Mouse (Mus musculus) CD4-positive, CD25-positive, alpha-beta regulatory T cell, adult 4 months (primary cell): ENCODE measurements around the gene Bnip2. TPM values are rescaled to one million over a fixed set of nuclear protein-coding genes. Genes with fewer than 3 reads are reported as not detected.

ENCODE experiments used
- ATAC-seq: one replicate; pipeline ENCODE4 v1.8.0; 2017
- polyA plus RNA-seq, 2 experiments: library from polyadenylated mRNA; unstranded; fragments of 100-300 nt; shearing (Covaris generic); gene quantifications; one replicate each; pipeline ENCODE4 v1.2.1; 2017

Bnip2 gene
- polyA plus RNA-seq, result 10 to 100 TPM; 36.3 to 37.1 TPM

GRCm38 (mm10) chr9:69989303-69990121 lies at the start of gene Bnip2:
Gene Bnip2 (plus strand): TSS chr9:69989466.
- peak; percentile 78 for ATAC-seq

- ATAC-seq, result peak; percentile 96
Measured at GRCm38 (mm10) chr9:69940839-69941490, 48.3 kb upstream of the Bnip2 start.

- ATAC-seq, result no peak
Measured at GRCm38 (mm10) chr9:69941556-69941955, 47.7 kb upstream of the Bnip2 start.

GRCm38 (mm10) chr9:69948964-69949363 lies 40.3 kb upstream of the Bnip2 start:
- peak; percentile 51 for ATAC-seq

GRCm38 (mm10) chr9:69949641-69950040 lies 39.6 kb upstream of the Bnip2 start:
- ATAC-seq, result no peak

GRCm38 (mm10) chr9:69961007-69961406 lies 28.3 kb upstream of the Bnip2 start:
- no peak for ATAC-seq

- ATAC-seq, result no peak
Measured at GRCm38 (mm10) chr9:69964370-69964769, 24.9 kb upstream of the Bnip2 start.

GRCm38 (mm10) chr9:69985526-69985925 lies 3.7 kb upstream of the Bnip2 start:
- ATAC-seq, result no peak

- no peak for ATAC-seq
Measured at GRCm38 (mm10) chr9:69986063-69986462, 3.2 kb upstream of the Bnip2 start.

- no peak for ATAC-seq
Measured at GRCm38 (mm10) chr9:69986571-69986970, 2.7 kb upstream of the Bnip2 start.

GRCm38 (mm10) chr9:69987579-69987978 lies 1.7 kb upstream of the Bnip2 start:
- peak; percentile 65 for ATAC-seq

GRCm38 (mm10) chr9:69988706-69989302 lies 462 bp upstream of the Bnip2 start:
- no peak for ATAC-seq

GRCm38 (mm10) chr9:69990346-69990745 lies 1.1 kb downstream of the Bnip2 start:
- ATAC-seq, result no peak

- ATAC-seq, result no peak
Measured at GRCm38 (mm10) chr9:69992841-69993277, 3.6 kb downstream of the Bnip2 start.

- no peak for ATAC-seq
Measured at GRCm38 (mm10) chr9:69993479-69993878, 4.2 kb downstream of the Bnip2 start.

- no peak for ATAC-seq
Measured at GRCm38 (mm10) chr9:69994547-69994946, 5.3 kb downstream of the Bnip2 start.

- ATAC-seq, result no peak
Measured at GRCm38 (mm10) chr9:69999318-69999717, 10.1 kb downstream of the Bnip2 start.

GRCm38 (mm10) chr9:70003516-70003915 lies 14.2 kb downstream of the Bnip2 start:
- ATAC-seq, result no peak

GRCm38 (mm10) chr9:70006984-70007383 lies 17.7 kb downstream of the Bnip2 start:
- ATAC-seq, result no peak

- ATAC-seq, result no peak
Measured at GRCm38 (mm10) chr9:70007506-70008248, 18.4 kb downstream of the Bnip2 start.

GRCm38 (mm10) chr9:70009754-70010304 lies 20.6 kb downstream of the Bnip2 start:
- ATAC-seq, result no peak

GRCm38 (mm10) chr9:70010781-70011473 lies 21.7 kb downstream of the Bnip2 start:
- no peak for ATAC-seq
